Mouse (Mus musculus) MEL (cell line): ENCODE results near the gene Arih2.

Experiments
- CHD2 ChIP-seq: IDR thresholded peaks from 2 replicates; pipeline ENCODE4 v1.6.1; 2011; ENCODE audit warnings: low read length, improper control_type of control experiment
- CTCF ChIP-seq, 3 experiments: IDR thresholded peaks in 2 of 3; conservative IDR thresholded peaks in 1 of 3; 2 replicates each; pipeline ENCODE4 v1.5.1; 2011 to 2012; ENCODE audit warnings: low read length in 3 of 3, low read depth in 2 of 3, mild to moderate bottlenecking in 2 of 3, improper control_type of control experiment in 1 of 3, inconsistent platforms in 1 of 3, mixed read lengths in 1 of 3, moderate library complexity in 1 of 3; ENCODE audit not compliant: control insufficient read depth in 1 of 3, insufficient read depth in 1 of 3, poor library complexity in 1 of 3, severe bottlenecking in 1 of 3
- EP300 ChIP-seq, 2 experiments: IDR thresholded peaks; 2 replicates each; pipeline ENCODE4 v1.6.1; 2011; ENCODE audit warnings: improper control_type of control experiment in 2 of 2, low read length in 2 of 2, low read depth in 1 of 2, mild to moderate bottlenecking in 1 of 2
- MAX ChIP-seq: IDR thresholded peaks from 2 replicates; pipeline ENCODE4 v1.6.1; 2011; ENCODE audit warnings: low read length, improper control_type of control experiment
- MXI1 ChIP-seq: IDR thresholded peaks from 2 replicates; pipeline ENCODE4 v1.6.1; 2011; ENCODE audit warnings: mild to moderate bottlenecking, low read depth, low read length, improper control_type of control experiment
- MYC ChIP-seq: IDR thresholded peaks from 2 replicates; pipeline ENCODE4 v1.6.1; 2011; ENCODE audit warnings: low read depth, mild to moderate bottlenecking, low read length, improper control_type of control experiment, moderate library complexity
- NELFE ChIP-seq: IDR thresholded peaks from 2 replicates; pipeline ENCODE4 v1.6.1; 2011; ENCODE audit warnings: low read depth, low read length, improper control_type of control experiment
- POLR2A ChIP-seq, 2 experiments: IDR thresholded peaks; 2 replicates each; pipeline ENCODE4 v1.6.1; 2011 to 2012; ENCODE audit warnings: low read length in 2 of 2, mild to moderate bottlenecking in 2 of 2, control low read depth in 1 of 2, improper control_type of control experiment in 1 of 2, low read depth in 1 of 2, moderate library complexity in 1 of 2; ENCODE audit not compliant: control insufficient read depth in 1 of 2, insufficient read depth in 1 of 2, poor library complexity in 1 of 2
- POLR2AphosphoS5 ChIP-seq: IDR thresholded peaks from 2 replicates; pipeline ENCODE4 v1.6.1; 2012; ENCODE audit warnings: low read depth, borderline replicate concordance, mild to moderate bottlenecking, inconsistent platforms, low read length, moderate library complexity, mixed read lengths
- RAD21 ChIP-seq: IDR thresholded peaks from 2 replicates; pipeline ENCODE4 v1.6.1; 2011; ENCODE audit warnings: mild to moderate bottlenecking, low read depth, low read length, improper control_type of control experiment
- RCOR1 ChIP-seq: IDR thresholded peaks from 2 replicates; pipeline ENCODE4 v1.6.1; 2012; ENCODE audit warnings: low read depth, mild to moderate bottlenecking, inconsistent platforms, low read length, improper control_type of control experiment
- TAL1 ChIP-seq: IDR thresholded peaks from 2 replicates; pipeline ENCODE4 v1.6.1; 2012; ENCODE audit warnings: mild to moderate bottlenecking, inconsistent platforms, low read length, moderate library complexity, mixed read lengths
- TCF12 ChIP-seq: IDR thresholded peaks from 2 replicates; pipeline ENCODE4 v1.6.1; 2014; ENCODE audit warnings: low read depth, mild to moderate bottlenecking, inconsistent platforms, low read length, improper control_type of control experiment, moderate library complexity
- UBTF ChIP-seq: IDR thresholded peaks from 2 replicates; pipeline ENCODE4 v1.6.1; 2012; ENCODE audit warnings: low read depth, mild to moderate bottlenecking, inconsistent platforms, low read length, improper control_type of control experiment, moderate library complexity, borderline replicate concordance; ENCODE audit not compliant: insufficient read depth

DNA sequence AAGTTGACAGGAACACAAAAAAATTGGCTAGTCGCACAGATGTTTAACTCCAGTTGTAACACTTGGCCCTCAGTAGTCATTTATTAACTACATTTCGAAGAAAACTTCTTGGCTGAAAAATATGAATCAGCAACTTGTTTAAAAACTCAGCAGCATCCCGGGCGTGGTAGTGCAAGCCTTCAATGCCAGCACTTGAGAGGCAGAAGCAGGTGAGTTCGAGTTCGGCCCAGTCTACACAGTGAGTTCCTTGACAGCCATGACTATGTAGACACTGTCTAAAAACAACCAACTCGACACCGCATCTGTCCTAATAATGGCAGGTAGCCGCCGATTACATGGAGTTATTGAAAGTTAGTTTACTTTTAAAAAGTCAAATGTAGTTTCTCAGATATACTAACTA, 1.0 kb downstream of the Arih2 start:
- TF ChIP-seq CHD2 = no peak
- no peak for TF ChIP-seq POLR2AphosphoS5
- no peak for TF ChIP-seq CTCF (IDR thresholded peaks at IDR 0.05 in 2 of 3, conservative IDR thresholded peaks at IDR 0.05 in 1 of 3; ENCODE audit: control insufficient read depth in 1 of 3, insufficient read depth in 1 of 3, low read depth in 2 of 3, low read length in 3 of 3, poor library complexity in 1 of 3, severe bottlenecking in 1 of 3)
- TF ChIP-seq TAL1 = no peak
- TF ChIP-seq MYC = no peak
- no peak for TF ChIP-seq RAD21
- no peak for TF ChIP-seq MAX
- no peak for TF ChIP-seq NELFE
- TF ChIP-seq UBTF = no peak
- no peak for TF ChIP-seq POLR2A (IDR thresholded peaks at IDR 0.05; ENCODE audit: control insufficient read depth in 1 of 2, insufficient read depth in 1 of 2, low read depth in 1 of 2, low read length in 2 of 2, poor library complexity in 1 of 2)
- no peak for TF ChIP-seq MXI1
- TF ChIP-seq RCOR1 = no peak
- TF ChIP-seq EP300 (IDR thresholded peaks at IDR 0.05; ENCODE audit: low read depth in 1 of 2, low read length in 2 of 2) = no peak
- no peak for TF ChIP-seq TCF12
